Mouse (Mus musculus): ENCODE results near the gene Gspt1. TPM values are rescaled to one million over a fixed set of nuclear protein-coding genes. Genes with fewer than 3 reads are reported as not detected.

Gene Gspt1
- total RNA-seq, 2 experiments from 2014 or later: 83.9 to 86.9 TPM

GRCm38 (mm10) chr16:11242401-11242800, 11.7 kb downstream of the Gspt1 start:
- DNase-seq (ENCODE audit: low spot score in 2 of 2): no peak

GRCm38 (mm10) chr16:11217801-11218200, 36.3 kb downstream of the Gspt1 start:
- no peak for DNase-seq (ENCODE audit: low spot score in 2 of 2)
- intact Hi-C loops (cut with DNase I): no loop called here

More at GRCm38 (mm10) chr16:11242401-11242800, 11.7 kb downstream of the Gspt1 start:
- intact Hi-C loops (cut with DNase I): no loop called here

- DNase-seq (ENCODE audit: low spot score in 2 of 2): peak in 1 of 2 experiments; percentile 54
- intact Hi-C loops (cut with DNase I): no loop called here
Measured at GRCm38 (mm10) chr16:11203600-11204390, 50.3 kb downstream of the Gspt1 start.

DNA sequence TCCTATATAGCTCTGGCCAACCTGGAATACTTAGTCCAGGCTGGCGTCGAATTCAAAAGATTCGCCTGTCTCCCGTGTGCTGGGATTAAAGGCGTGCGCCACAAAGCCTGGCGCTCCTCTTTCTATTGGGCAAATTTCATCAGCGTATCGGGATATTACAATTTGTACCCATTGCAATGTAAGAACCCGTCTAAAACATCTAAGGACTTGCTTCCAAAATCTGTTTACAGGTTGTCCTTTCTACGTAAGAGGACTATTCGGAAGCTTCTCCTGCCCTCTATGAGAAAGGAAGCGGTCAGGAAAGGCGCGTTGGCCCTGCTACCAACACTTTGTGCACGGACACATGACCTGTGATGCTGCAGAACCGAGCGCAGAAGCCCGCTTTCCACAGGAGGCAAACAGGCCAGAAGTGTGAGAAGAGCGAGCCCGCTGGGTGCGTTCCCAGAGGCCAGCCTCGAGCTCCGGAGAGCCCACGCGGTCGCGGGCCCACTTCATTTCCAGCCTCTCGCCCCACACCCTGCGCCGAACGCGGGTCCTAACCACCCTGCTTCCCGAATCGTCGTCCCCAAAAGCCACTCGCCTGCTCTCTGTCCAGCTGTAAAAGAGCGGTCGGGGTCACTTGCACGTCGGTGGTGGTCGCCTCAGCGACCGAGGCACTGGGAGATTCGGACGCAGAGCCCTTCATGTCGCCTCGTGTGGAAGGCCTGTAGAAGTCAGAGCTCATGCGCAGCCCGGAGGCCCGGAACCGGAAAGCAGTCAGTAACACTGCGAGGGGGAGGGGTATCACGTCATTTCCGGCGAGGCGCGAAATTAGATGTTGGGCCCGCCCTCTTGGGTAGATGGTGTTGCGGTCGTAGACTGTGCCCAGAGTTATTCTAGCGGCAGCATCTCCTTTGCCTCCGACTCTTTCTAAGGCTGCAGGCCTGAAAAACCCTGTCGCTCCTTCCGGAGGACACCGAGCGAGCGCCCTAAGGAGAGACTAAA, 51.3 kb downstream of the Gspt1 start, which contains the start of gene Rsl1d1:
TSS of gene Rsl1d1 (minus strand) at position 761 of the 984 bp plus-strand sequence.
- DNase-seq (ENCODE audit: low spot score in 2 of 2): peak; percentile 93 to 94
- intact Hi-C loops (cut with DNase I): no loop called here

GRCm38 (mm10) chr16:11201740-11202394, 52.3 kb downstream of the Gspt1 start:
- no peak for DNase-seq (ENCODE audit: low spot score in 2 of 2)
- intact Hi-C loops (cut with DNase I): no loop called here

- intact Hi-C loops (cut with DNase I): no loop called here
- no peak for DNase-seq (ENCODE audit: low spot score in 2 of 2)
Measured at GRCm38 (mm10) chr16:11200247-11200646, 53.9 kb downstream of the Gspt1 start.

DNA sequence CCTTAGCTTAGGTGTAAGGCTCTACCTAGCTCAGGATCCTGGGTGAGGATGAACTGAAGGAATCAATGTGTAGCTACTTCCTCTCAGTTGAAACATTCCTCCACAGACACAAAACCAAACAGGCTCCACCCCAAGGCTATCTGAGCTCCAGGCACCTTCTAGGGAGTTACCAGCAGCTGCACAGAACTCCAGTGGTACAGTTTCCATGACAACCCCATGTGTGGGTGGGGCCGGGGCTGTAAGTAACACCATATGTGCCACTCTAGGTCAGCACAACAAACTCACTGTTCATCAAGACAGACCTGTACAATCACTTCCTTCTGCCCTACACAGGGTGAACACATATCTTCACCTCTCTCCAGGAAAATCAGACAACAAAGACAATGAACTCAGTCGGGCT, 55.7 kb downstream of the Gspt1 start:
- DNase-seq (ENCODE audit: low spot score in 2 of 2): peak in 1 of 2 experiments; percentile 39
- intact Hi-C loops (cut with DNase I): loop anchor here (10.0 kb wide), 1 partner anchor 54 kb away; no protein-coding TSS in a partner anchor

DNA sequence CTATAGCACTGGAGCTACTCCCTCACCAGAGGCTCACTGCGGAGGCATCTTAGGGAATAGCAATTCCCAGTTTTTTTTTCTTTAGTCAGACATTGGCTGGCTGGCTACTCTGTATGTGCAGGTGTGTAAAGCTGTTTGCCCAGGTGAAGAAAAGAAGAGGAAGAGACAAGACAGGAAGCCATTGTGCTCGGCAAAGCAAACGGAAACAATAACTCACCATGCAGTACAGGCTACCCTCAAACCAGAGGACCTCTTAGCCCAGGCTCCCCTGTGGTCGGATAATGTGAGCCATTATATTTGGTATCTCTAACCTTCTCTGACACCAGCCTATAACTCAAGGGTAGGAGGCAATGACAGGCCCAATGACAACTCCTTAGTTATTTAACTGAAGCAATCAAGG, 57.1 kb downstream of the Gspt1 start:
- intact Hi-C loops (cut with DNase I): loop anchor here (10.0 kb wide), 1 partner anchor 52 kb away; no protein-coding TSS in a partner anchor
- DNase-seq (ENCODE audit: low spot score in 2 of 2): no peak

DNA sequence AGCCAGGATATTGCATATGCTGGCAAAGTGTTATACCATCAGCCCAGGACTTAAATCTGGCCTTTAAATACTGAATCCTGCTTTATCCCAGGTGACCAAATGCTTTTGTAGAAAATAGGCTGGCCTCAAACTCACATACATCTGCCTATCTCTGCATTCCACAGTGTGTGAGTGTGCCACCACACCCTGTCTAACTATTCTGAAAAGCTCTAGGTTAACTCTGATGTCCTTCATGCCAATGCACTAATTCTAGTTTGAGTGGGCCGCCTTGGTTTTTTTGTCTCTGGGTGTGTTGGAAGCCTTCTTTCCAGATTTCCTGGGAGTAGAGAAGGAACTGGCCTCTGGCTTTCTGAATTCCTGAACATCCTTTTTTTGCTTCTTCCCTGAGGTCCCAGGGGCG, 60.9 kb downstream of the Gspt1 start:
- intact Hi-C loops (cut with DNase I): loop anchor here (10.0 kb wide), 1 partner anchor 48 kb away; no protein-coding TSS in a partner anchor
- DNase-seq (ENCODE audit: low spot score in 2 of 2): no peak

GRCm38 (mm10) chr16:11190150-11190549, 64.0 kb downstream of the Gspt1 start:
- intact Hi-C loops (cut with DNase I): loop anchor here (10.0 kb wide), 1 partner anchor 45 kb away; no protein-coding TSS in a partner anchor
- peak; percentile 48 to 70 for DNase-seq (ENCODE audit: low spot score in 2 of 2)

GRCm38 (mm10) chr16:11177404-11177803, 76.7 kb downstream of the Gspt1 start:
- intact Hi-C loops (cut with DNase I): loop anchor here (10.0 kb wide), 1 partner anchor 303 kb away; no protein-coding TSS in a partner anchor
- no peak for DNase-seq (ENCODE audit: low spot score in 2 of 2)

DNA sequence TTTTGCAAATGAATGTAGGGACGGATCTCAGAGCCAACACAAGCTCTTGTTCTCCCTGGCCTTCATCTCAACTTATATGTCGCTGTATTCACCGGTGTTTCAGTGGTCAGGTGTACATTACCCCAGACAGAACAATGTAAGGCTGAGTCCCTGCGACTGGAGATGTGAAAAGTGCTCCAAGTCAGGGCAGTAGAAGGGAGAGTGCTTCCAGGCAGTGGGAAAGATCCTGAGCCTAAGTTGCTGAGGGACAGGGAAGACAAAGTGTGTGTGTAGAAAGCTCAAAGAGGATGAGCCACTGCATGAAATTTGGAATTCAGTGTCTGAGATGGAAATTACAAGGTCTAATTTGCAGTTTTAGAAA, 77.3 kb downstream of the Gspt1 start:
- DNase-seq (ENCODE audit: low spot score in 2 of 2): no peak
- intact Hi-C loops (cut with DNase I): loop anchor here (10.0 kb wide), 1 partner anchor 302 kb away; no protein-coding TSS in a partner anchor

- intact Hi-C loops (cut with DNase I): loop anchor here (10.0 kb wide), 1 partner anchor 302 kb away; no protein-coding TSS in a partner anchor
Measured at GRCm38 (mm10) chr16:11176208-11176883, 77.8 kb downstream of the Gspt1 start, which contains the start of gene Zc3h7a. Gene Zc3h7a, minus strand, starts transcription at chr16:11176393.

GRCm38 (mm10) chr16:11175489-11176207, 78.5 kb downstream of the Gspt1 start:
- intact Hi-C loops (cut with DNase I): loop anchor here (10.0 kb wide), 1 partner anchor 301 kb away; no protein-coding TSS in a partner anchor
- DNase-seq (ENCODE audit: low spot score in 2 of 2): peak in 1 of 2 experiments; percentile 33

More at GRCm38 (mm10) chr16:11176208-11176883, 77.8 kb downstream of the Gspt1 start, which contains the start of gene Zc3h7a:
- peak; percentile 89 to 90 for DNase-seq (ENCODE audit: low spot score in 2 of 2)

DNA sequence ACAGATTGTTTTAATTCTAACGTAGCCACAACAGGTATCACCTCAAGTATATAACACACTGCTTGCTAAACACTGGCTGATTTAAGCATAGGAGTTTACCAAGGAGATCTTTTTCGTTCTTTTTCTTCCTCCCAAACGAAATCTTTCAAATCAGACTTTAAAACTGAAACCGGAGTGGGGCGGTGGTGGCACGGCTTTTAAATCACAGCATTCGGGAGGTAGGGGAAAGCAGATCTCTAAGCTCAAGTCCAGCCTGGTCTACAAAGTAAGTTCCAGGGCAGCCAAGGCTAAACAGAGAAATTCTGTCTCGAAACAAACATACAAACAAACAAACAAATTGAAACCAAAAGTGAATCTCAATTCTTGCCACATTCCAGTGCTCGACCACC, 79.0 kb downstream of the Gspt1 start:
- intact Hi-C loops (cut with DNase I): loop anchor here (10.0 kb wide), 1 partner anchor 300 kb away; no protein-coding TSS in a partner anchor
- DNase-seq (ENCODE audit: low spot score in 2 of 2): no peak

- intact Hi-C loops (cut with DNase I): loop anchor here (10.0 kb wide), 1 partner anchor 300 kb away; no protein-coding TSS in a partner anchor
- peak; percentile 46 to 74 for DNase-seq (ENCODE audit: low spot score in 2 of 2)
Measured at GRCm38 (mm10) chr16:11174671-11175081, 79.4 kb downstream of the Gspt1 start.

- DNase-seq (ENCODE audit: low spot score in 2 of 2): no peak
- intact Hi-C loops (cut with DNase I): loop anchor here (10.0 kb wide), 1 partner anchor 297 kb away; no protein-coding TSS in a partner anchor
Measured at GRCm38 (mm10) chr16:11171679-11172078, 82.4 kb downstream of the Gspt1 start.
